Mouse (Mus musculus) lung, postnatal 25 days (tissue): ENCODE results near the gene Hsf3.
A peak's percentile ranks its signal among the peaks of the same experiment; 100 is the strongest.
"Not testable (repeated sequence)": the region's sequence is repeated elsewhere in the genome, so short reads cannot be mapped to it uniquely, and the experiment has no call there.

Experiments used
- DNase-seq: peaks from one replicate; pipeline ENCODE4 v3.0.0; 2022; ENCODE audit warnings: low spot score

Gene Hsf3

GRCm38 (mm10) chrX:96456201-96456963, at the start of gene Hsf3:
Gene Hsf3 (minus strand): TSS chrX:96456294.
- DNase-seq, result peak; percentile 5

GRCm38 (mm10) chrX:96501580-96501979, 45.5 kb upstream of the Hsf3 start:
- no peak for DNase-seq

GRCm38 (mm10) chrX:96455149-96455548, 945 bp downstream of the Hsf3 start, which contains the start of gene Heph:
Gene Heph (plus strand): TSS chrX:96455359.
- no peak for DNase-seq

- DNase-seq, result no peak
Observed at GRCm38 (mm10) chrX:96419383-96419782, 36.7 kb downstream of the Hsf3 start.

GRCm38 (mm10) chrX:96417733-96418132, 38.4 kb downstream of the Hsf3 start:
- DNase-seq, result no peak

GRCm38 (mm10) chrX:96416970-96417369, 39.1 kb downstream of the Hsf3 start:
- DNase-seq, result no peak

- DNase-seq, result not testable (repeated sequence)
Observed at GRCm38 (mm10) chrX:96415351-96415750, 40.7 kb downstream of the Hsf3 start.

- no peak for DNase-seq
Observed at GRCm38 (mm10) chrX:96339108-96339507, 117.0 kb downstream of the Hsf3 start.

- peak; percentile 10 for DNase-seq
Observed at GRCm38 (mm10) chrX:96329764-96330163, 126.3 kb downstream of the Hsf3 start.

GRCm38 (mm10) chrX:96293338-96293737, 162.8 kb downstream of the Hsf3 start, which contains the start of gene Vsig4:
Gene Vsig4 (minus strand): TSS chrX:96293438.
- no peak for DNase-seq

- no peak for DNase-seq
Observed at GRCm38 (mm10) chrX:96256509-96256908, 199.6 kb downstream of the Hsf3 start.
